Mouse (Mus musculus) midbrain, embryonic 15.5 days (tissue): ENCODE data around the gene Nenf. TPM values are rescaled to one million over a fixed set of nuclear protein-coding genes. Genes with fewer than 3 reads are reported as not detected.

Experiments used
- ATAC-seq: fragments of 200-750 bp; cut with Nextera tagmentation; replicated peaks from 2 replicates; pipeline ENCODE4 v1.8.0; 2017; ENCODE audit warnings: moderate TSS enrichment
- H3K27ac ChIP-seq: fragments of 300-500 bp; sonication (generic); 2 replicates; pipeline ENCODE4 v1.5.1; 2015; ENCODE audit warnings: mild to moderate bottlenecking, inconsistent platforms
- H3K27me3 ChIP-seq: fragments of 300-500 bp; sonication (generic); replicated peaks from 2 replicates; pipeline ENCODE4 v1.6.1; 2015; ENCODE audit warnings: inconsistent platforms
- H3K36me3 ChIP-seq: fragments of 300-500 bp; sonication (generic); replicated peaks from 2 replicates; pipeline ENCODE4 v1.6.1; 2015; ENCODE audit warnings: inconsistent platforms
- H3K4me1 ChIP-seq: fragments of 300-500 bp; sonication (generic); 2 replicates; pipeline ENCODE4 v1.6.1; 2015; ENCODE audit warnings: inconsistent platforms
- H3K4me2 ChIP-seq: fragments of 300-500 bp; sonication (generic); 2 replicates; pipeline ENCODE4 v1.6.1; 2015; ENCODE audit warnings: inconsistent platforms, mild to moderate bottlenecking, moderate library complexity
- H3K4me3 ChIP-seq: fragments of 300-500 bp; sonication (generic); 2 replicates; pipeline ENCODE4 v1.5.1; 2015; ENCODE audit warnings: mild to moderate bottlenecking, inconsistent platforms
- H3K9ac ChIP-seq: fragments of 300-500 bp; sonication (generic); 2 replicates; pipeline ENCODE4 v1.6.1; 2015; ENCODE audit warnings: mild to moderate bottlenecking, inconsistent platforms
- H3K9me3 ChIP-seq: fragments of 300-500 bp; sonication (generic); 2 replicates; pipeline ENCODE4 v1.6.1; 2016; ENCODE audit warnings: inconsistent platforms
- WGBS: fragments of 180-500 bp; shearing (Covaris S2); methylation state at CpG from one replicate; pipeline ENCODE4 v1.1.7; 2015; ENCODE audit warnings: mixed read lengths; 5-methylcytosine and 5-hydroxymethylcytosine counted together
- polyA plus RNA-seq: library from polyadenylated mRNA; unstranded; fragments of >200 nt; fragmentation: Nextera tagmentation; extraction: Ambion mirVana; gene quantifications from 2 replicates; pipeline ENCODE4 v1.2.1, GENCODE M21; 2015

Gene Nenf
- polyA plus RNA-seq, 1 experiment from 2014 or later, result 111 TPM

DNA sequence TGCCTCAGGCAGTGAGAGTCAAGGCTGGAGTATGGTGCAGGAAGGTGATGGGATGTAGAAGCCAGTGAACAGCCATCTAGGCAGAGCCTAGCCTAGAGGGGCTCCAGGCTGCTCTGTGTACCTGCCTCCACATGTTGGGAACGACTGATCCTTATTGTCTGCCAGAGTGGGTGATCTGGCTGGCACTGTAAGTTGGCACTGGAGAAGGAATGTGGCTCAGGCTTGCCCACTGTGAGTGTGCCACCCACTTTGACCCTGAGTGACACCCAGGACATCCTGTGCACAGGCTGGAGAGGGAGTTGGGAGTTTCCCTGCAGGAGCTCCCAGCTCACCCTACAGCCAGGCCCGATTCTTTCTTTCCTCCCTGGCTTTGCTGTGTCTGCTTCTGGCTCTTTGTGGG is 21.9 kb upstream of the Nenf start:
- Histone ChIP-seq H3K9ac (no peak overlapping the region), H3K9me3 (no peaks in the 10 kb centered on the region), H3K4me2 (no peak overlapping the region), H3K27ac (no peak overlapping the region), H3K27me3 (no peaks in the 10 kb centered on the region), H3K36me3 (peaks cover 59% of the 10 kb centered on the region), H3K4me1 (no peaks in the 10 kb centered on the region), H3K4me3 (no peak overlapping the region)
- WGBS, result 93% methylated on average over 2 of the region's 2 CpGs
- ATAC-seq, result no peak

DNA sequence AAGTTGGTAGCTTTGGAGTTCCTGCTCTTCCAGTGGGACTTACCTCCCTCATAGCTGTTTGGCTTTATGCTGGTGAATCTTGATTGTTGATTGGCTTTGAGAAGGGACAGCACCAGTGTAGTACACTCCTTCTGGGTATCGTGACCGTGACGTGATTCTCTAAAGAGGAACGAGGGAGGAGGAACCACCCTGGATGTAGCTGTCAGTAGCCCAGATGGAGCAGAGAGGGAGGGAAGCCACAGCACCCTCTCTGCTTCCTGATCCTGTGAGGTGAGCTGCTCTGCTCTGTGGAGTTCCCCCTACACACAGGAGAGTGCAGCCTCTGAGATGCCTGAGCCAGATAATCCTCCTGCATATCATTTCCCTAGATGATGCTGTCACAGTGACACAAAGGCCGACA is 16.5 kb upstream of the Nenf start:
- no peak overlapping the region for H3K27ac ChIP-seq
- no peaks in the 10 kb centered on the region for H3K4me1 ChIP-seq
- no peak overlapping the region for H3K4me3 ChIP-seq
- 78% methylated on average over 5 of the region's 5 CpGs for WGBS
- no peak for ATAC-seq
- H3K36me3 ChIP-seq, result peaks cover 26% of the 10 kb centered on the region
- H3K9ac ChIP-seq, result no peak overlapping the region
- no peaks in the 10 kb centered on the region for H3K27me3 ChIP-seq
- no peak overlapping the region for H3K4me2 ChIP-seq
- no peaks in the 10 kb centered on the region for H3K9me3 ChIP-seq

DNA sequence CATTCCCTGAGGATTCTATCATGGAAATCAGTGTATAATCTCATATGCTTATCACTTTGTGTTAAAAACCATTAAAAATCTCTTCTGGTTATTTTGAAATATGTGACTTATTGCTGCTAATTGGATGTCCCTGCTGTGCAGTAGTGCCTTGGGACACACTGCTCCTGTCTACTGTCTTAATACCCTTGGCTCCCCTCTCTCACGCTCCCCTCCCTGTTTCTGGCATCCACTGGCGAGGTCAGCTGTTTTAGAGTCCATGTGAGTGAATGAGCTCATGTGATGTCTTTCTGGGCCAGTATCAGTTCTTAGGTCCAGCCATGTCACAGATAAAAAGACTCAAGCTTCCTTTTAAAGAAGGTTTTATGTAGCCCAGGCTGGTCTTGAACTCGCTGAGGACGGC is 12.4 kb upstream of the Nenf start:
- Histone ChIP-seq H3K4me2 (no peak overlapping the region), H3K36me3 (peaks cover 9% of the 10 kb centered on the region; the same call in 1 of the 2 replicates), H3K9me3 (no peaks in the 10 kb centered on the region), H3K27ac (no peak overlapping the region), H3K4me3 (no peak overlapping the region), H3K9ac (no peak overlapping the region), H3K4me1 (peaks cover 26% of the 10 kb centered on the region), H3K27me3 (no peaks in the 10 kb centered on the region)
- ATAC-seq, result no peak
- WGBS, result 84% methylated on average over 4 of the region's 4 CpGs

DNA sequence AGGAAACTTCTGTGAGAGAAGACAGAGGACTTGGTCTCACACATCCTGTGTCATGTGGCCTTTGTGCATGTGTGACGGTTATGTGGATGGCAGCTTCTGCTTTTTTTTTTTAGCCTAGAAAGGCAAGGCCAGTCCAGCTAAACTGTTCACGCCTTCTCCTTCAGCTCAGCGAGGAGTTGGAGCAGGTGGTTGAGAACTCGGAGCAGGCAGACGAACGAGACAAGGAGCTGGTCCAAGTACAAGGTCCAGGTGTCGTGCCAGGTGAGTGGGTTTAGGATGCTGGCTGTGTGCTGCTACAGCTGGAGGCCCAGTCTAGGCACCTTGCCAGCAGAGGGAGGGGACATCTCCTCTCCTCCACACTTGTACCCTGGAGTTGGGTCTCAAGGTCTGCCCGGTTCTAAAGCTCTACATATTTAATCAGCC is 10.0 kb upstream of the Nenf start:
- H3K9ac ChIP-seq, result 0 out of 2 replicates have a peak overlapping the region, but pooled peaks have one; percentile 3
- 0 out of 2 replicates have a peak, but pooled peaks cover 2% of the 10 kb centered on the region for H3K36me3 ChIP-seq
- no peaks in the 10 kb centered on the region for H3K27me3 ChIP-seq
- H3K4me3 ChIP-seq, result no peak overlapping the region
- ATAC-seq, result no peak
- peak overlapping the region; percentile 56; the same call in 1 of the 2 replicates for H3K4me2 ChIP-seq
- H3K4me1 ChIP-seq, result peaks cover 26% of the 10 kb centered on the region
- 78% methylated on average over 8 of the region's 8 CpGs for WGBS
- H3K9me3 ChIP-seq, result no peaks in the 10 kb centered on the region
- no peak overlapping the region for H3K27ac ChIP-seq

DNA sequence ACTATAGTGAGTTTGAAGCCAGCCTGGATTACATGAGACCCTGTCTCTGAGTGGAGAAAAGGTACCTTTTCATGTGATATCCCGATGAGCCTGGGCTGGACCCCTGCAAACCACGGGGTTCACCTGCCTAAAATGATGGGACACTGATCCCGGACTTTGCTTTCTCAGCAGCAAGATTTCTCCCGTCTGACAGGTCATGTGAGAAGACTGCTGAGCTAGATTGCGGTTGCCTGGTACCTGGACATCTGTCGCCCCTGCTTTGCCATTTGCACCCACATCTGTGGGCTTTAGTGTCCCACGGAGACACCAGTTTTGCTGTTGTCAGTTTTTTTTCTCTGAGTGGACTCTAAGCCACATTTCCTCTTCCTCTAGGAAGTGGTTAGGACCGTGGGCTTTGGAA is 9.3 kb upstream of the Nenf start:
- peak overlapping the region; percentile 75 for H3K4me3 ChIP-seq
- H3K36me3 ChIP-seq, result no peaks in the 10 kb centered on the region
- H3K4me1 ChIP-seq, result peaks cover 26% of the 10 kb centered on the region
- 82% methylated on average over 8 of the region's 8 CpGs for WGBS
- H3K9ac ChIP-seq, result peak overlapping the region; percentile 76; the same call in 1 of the 2 replicates
- no peaks in the 10 kb centered on the region for H3K9me3 ChIP-seq
- no peak for ATAC-seq
- H3K4me2 ChIP-seq, result peak overlapping the region; percentile 56
- H3K27ac ChIP-seq, result no peak overlapping the region
- H3K27me3 ChIP-seq, result no peaks in the 10 kb centered on the region

DNA sequence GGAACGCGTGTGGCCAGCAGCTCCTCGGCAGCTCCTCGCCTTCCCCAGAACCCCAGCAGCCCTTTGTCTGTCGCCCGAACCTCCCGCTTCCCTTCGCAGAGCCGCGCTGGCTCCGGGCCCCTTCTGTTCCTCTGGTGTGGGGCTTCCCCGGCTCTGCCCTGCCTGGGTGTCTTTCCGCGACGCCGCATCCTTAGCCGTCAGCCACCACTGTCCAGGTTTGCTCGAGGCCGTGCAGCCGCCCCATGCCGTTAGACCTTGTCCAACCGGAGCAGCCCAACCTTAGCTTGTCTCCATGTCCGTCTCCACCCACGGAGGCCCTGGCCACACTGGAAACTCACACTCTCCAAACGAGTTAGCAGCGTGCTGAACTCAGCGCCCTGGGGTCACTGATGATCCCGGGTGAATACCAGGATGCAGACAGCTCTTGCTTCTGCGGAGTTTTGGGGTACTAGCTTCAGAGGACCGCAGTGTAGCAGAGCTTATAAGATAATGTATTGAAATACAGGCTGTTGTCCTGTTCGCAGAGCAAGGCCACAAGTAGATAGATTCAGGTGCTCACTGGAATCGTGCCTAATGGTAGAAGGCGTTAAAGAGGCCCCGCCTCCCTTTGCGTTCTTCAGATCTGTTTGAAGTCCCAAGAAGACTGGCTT is 8.4 kb upstream of the Nenf start:
- peak; percentile 79 for ATAC-seq
- WGBS, result 1% methylated on average over 35 of the region's 35 CpGs

DNA sequence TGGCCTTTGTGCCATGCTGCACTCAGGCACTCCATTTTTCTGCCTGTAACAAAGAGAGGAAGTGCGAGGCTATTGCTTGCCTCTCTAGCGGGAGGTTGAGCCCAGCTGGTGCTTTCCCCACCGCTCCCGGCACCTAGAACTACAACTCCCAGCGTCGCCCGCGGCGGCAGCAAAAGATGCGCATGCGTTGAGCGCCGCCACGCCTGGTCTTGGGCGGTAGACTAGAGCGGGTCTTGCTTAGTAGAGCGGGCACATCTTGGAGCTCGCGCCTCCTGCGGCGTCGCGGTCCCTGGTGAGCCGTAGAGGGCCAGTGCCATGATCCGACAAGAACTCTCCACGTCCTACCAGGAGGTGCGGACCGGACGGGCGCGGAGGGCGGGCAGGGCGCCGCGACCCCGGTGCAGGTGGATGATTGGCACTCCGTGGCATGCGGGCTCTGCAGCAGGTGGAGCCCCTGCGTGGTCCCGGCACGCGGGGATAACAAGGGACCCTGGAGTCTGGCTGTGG is 7.8 kb upstream of the Nenf start, which contains the start of gene Tmem206:
Tmem206 (plus strand) TSS at position 187 of the 507 bp plus-strand sequence.
- H3K4me1 ChIP-seq, result peaks cover 26% of the 10 kb centered on the region
- peak within 1 kb of the TSS; percentile 56 for H3K4me2 ChIP-seq
- H3K9me3 ChIP-seq, result no peaks in the 10 kb centered on the region
- ATAC-seq, result peak; percentile 96
- peak within 1 kb of the TSS; percentile 75 for H3K4me3 ChIP-seq
- no peaks in the 10 kb centered on the region for H3K27me3 ChIP-seq
- peak within 1 kb of the TSS; percentile 76 for H3K9ac ChIP-seq
- no peaks in the 10 kb centered on the region for H3K36me3 ChIP-seq
- peak within 1 kb of the TSS; percentile 84 for H3K27ac ChIP-seq
- 0% methylated on average over 42 of the region's 42 CpGs for WGBS

More for the DNA sequence above, 8.4 kb upstream of the Nenf start:
- Histone ChIP-seq H3K4me1 (peaks cover 26% of the 10 kb centered on the region), H3K4me3 (peak overlapping the region; percentile 75), H3K27ac (peak overlapping the region; percentile 84), H3K9ac (peak overlapping the region; percentile 76), H3K9me3 (no peaks in the 10 kb centered on the region), H3K27me3 (no peaks in the 10 kb centered on the region), H3K4me2 (peak overlapping the region; percentile 56), H3K36me3 (no peaks in the 10 kb centered on the region)

DNA sequence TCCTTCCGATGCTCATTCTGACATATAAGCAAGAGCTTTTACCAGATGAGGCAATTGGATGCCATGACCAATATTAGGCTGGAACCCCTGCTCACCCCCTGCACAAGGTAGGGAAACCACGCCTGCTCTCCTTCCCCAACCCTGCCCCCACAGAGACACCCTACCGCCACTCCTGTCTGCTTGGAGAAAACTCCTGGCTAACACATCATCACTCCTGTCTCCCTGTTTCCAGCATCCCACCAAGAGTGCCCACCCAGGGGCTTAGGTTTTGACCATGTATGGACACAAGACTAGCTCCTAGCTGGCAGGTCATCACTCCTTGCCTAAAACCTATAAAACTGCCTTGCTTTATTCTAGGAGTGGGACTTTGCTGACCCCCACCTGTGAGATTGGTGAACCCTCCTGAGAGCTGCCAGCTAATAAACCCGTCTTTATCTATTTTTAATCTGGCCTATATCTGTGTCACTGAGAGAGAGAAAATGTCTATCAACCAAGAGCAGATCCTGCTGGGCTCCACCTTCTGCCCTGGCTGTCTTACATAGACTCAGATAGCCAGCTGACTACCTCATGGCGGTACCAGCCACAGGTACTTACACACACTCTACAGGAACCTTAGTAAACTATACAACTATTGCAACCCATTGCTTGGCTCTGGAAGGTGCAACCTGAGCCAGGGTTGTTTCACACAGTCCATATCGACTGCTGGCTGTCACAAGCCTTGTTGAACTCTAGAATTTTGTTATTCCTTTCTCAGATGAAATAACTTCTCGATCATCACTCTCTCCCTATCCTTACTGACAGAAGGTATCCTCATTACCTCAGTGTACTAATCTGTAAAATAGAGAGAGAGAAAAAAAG is 7.0 kb upstream of the Nenf start:
- H3K4me1 ChIP-seq, result peaks cover 26% of the 10 kb centered on the region
- ATAC-seq, result peak; percentile 21
- no peaks in the 10 kb centered on the region for H3K27me3 ChIP-seq
- H3K9me3 ChIP-seq, result no peaks in the 10 kb centered on the region
- H3K36me3 ChIP-seq, result no peaks in the 10 kb centered on the region
- WGBS, result 87% methylated on average over 7 of the region's 7 CpGs
- H3K9ac ChIP-seq, result no peak overlapping the region
- peak overlapping the region; percentile 84 for H3K27ac ChIP-seq
- no peak overlapping the region for H3K4me3 ChIP-seq
- peak overlapping the region; percentile 56; the same call in 1 of the 2 replicates for H3K4me2 ChIP-seq

DNA sequence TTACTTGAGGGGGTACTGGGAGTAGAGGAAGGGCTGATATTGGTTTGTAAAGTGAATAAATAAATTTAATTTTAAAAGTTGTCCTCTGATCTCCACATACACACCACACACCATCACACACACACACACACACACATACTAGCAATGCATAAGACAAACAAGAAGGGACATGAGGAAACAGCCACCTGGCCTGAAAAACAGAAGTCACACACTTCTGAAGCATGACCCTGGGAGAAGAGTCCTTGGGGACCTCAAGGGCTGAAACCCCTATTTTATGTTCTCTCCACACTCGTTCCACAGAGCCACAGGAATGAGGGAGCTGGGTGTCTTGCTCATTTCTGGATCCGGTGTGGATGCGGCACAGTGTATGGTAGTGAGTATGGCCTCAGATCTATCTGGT is 5.4 kb upstream of the Nenf start:
- Histone ChIP-seq H3K9ac (no peak overlapping the region), H3K4me3 (no peak overlapping the region), H3K36me3 (no peaks in the 10 kb centered on the region), H3K27ac (no peak overlapping the region), H3K27me3 (no peaks in the 10 kb centered on the region), H3K4me2 (no peak overlapping the region), H3K4me1 (peaks cover 19% of the 10 kb centered on the region), H3K9me3 (no peaks in the 10 kb centered on the region)
- no peak for ATAC-seq
- WGBS, result 84% methylated on average over 3 of the region's 3 CpGs

DNA sequence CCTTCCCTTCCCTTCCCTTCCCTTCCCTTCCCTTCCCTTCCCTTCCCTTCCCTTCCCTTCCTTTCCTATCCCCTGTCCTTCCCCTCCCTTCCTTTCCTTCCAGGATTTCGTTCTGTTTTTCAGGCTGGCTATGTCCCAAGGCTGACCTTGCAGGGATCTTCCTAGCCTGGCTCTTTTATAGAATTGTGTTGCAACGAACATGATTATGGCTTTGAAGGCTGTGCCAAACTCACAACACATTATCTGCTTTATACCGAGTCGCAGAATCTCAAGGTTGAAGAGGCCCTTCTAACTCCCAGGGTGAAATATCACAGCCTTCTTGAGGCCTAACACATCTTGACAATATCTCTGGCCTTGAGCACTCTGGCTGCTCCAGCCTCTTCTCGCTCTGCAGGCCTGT is 692 bp upstream of the Nenf start:
- H3K4me1 ChIP-seq, result peaks cover 6% of the 10 kb centered on the region
- H3K27ac ChIP-seq, result no peak overlapping the region
- H3K9me3 ChIP-seq, result no peaks in the 10 kb centered on the region
- H3K4me3 ChIP-seq, result no peak overlapping the region
- no peaks in the 10 kb centered on the region for H3K36me3 ChIP-seq
- 69% methylated on average over 5 of the region's 5 CpGs for WGBS
- no peaks in the 10 kb centered on the region for H3K27me3 ChIP-seq
- ATAC-seq, result no peak
- H3K9ac ChIP-seq, result no peak overlapping the region
- H3K4me2 ChIP-seq, result no peak overlapping the region

DNA sequence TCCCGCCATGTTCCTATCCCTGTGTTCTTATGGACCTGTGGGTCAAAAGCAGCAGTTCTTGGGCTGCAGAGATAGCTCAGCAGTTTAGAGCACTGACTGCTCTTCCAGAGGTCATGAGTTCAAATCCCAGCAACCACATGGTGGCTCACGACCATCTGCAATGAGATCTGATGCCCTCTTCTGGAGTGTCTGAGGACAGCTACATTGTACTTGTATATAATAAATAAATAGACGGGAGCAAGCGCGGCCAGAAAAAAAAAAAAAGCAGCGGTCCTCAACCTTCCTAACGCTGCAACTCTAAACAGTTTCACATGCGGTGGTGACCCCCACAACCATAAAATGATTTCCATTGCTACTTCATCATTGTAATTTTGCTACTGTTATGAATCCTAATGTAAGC is 1.2 kb downstream of the Nenf start:
- Histone ChIP-seq H3K27ac (no peak overlapping the region), H3K9ac (no peak overlapping the region), H3K36me3 (no peaks in the 10 kb centered on the region), H3K4me2 (peak overlapping the region; percentile 70), H3K4me3 (peak overlapping the region; percentile 58), H3K9me3 (no peaks in the 10 kb centered on the region), H3K4me1 (peaks cover 13% of the 10 kb centered on the region), H3K27me3 (no peaks in the 10 kb centered on the region)
- ATAC-seq, result no peak
- WGBS, result 89% methylated on average over 8 of the region's 8 CpGs

DNA sequence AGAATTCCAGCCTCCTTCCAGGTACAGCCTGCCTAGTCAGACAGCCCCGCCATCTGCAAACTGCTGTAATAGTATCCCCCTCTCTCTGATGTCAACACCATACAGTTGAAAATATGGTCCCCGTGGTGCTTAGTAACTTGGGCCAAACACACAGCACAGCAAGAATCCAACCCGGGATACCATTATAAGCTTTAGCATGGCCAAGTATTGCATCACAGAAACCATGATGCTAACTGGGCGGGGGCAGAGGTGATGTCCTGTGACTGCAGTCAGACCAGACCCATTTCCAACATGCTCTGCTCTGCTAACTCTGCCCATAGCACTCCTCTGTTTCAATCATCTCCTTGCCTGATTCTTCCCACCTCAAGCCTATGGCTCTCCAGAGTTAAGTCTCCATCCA is 4.1 kb downstream of the Nenf start:
- Histone ChIP-seq H3K4me2 (no peak overlapping the region), H3K4me1 (peaks cover 13% of the 10 kb centered on the region), H3K9ac (no peak overlapping the region), H3K27ac (no peak overlapping the region), H3K9me3 (no peaks in the 10 kb centered on the region), H3K36me3 (no peaks in the 10 kb centered on the region), H3K27me3 (no peaks in the 10 kb centered on the region), H3K4me3 (no peak overlapping the region)
- ATAC-seq, result no peak
- 76% methylated on average over 4 of the region's 4 CpGs for WGBS
